Mouse (Mus musculus) embryonic facial prominence, embryonic 13.5 days (tissue): ENCODE measurements at regions not wholly inside any gene's neighbourhood (a gene's known extent, or its start where the extent isn't known, plus 50 kb on each side); places are given as distances from the start of the nearest gene placed in this dataset.

Source experiments
- ATAC-seq: fragments of 200-750 bp; cut with Nextera tagmentation; 2 replicates; pipeline ENCODE4 v1.8.0; 2017; ENCODE audit warnings: low read depth; ENCODE audit not compliant: insufficient number of reproducible peaks, insufficient read depth, low FRiP score, low TSS enrichment
- H3K27ac ChIP-seq: fragments of 300-500 bp; sonication (generic); 2 replicates; pipeline ENCODE4 v1.5.1; 2015; ENCODE audit warnings: moderate library complexity, mild to moderate bottlenecking, inconsistent platforms
- H3K27me3 ChIP-seq: fragments of 300-500 bp; sonication (generic); 2 replicates; pipeline ENCODE4 v1.6.1; 2015; ENCODE audit warnings: mild to moderate bottlenecking, inconsistent platforms
- H3K36me3 ChIP-seq: fragments of 300-500 bp; sonication (generic); 2 replicates; pipeline ENCODE4 v1.6.1; 2015; ENCODE audit warnings: mild to moderate bottlenecking, inconsistent platforms
- H3K4me1 ChIP-seq: fragments of 300-500 bp; sonication (generic); 2 replicates; pipeline ENCODE4 v1.6.1; 2015; ENCODE audit warnings: inconsistent platforms
- H3K4me2 ChIP-seq: fragments of 300-500 bp; sonication (generic); 2 replicates; pipeline ENCODE4 v1.6.1; 2015; ENCODE audit warnings: moderate library complexity, mild to moderate bottlenecking, inconsistent platforms
- H3K4me3 ChIP-seq: fragments of 300-500 bp; sonication (generic); 2 replicates; pipeline ENCODE4 v1.5.1; 2015; ENCODE audit warnings: mild to moderate bottlenecking, inconsistent platforms
- H3K9ac ChIP-seq: fragments of 300-500 bp; sonication (generic); 2 replicates; pipeline ENCODE4 v1.6.1; 2015; ENCODE audit warnings: mild to moderate bottlenecking, inconsistent platforms
- H3K9me3 ChIP-seq: fragments of 300-500 bp; sonication (generic); 2 replicates; pipeline ENCODE4 v1.6.1; 2016; ENCODE audit warnings: inconsistent platforms
- whole genome bisulfite sequencing: fragments of 180-500 bp; shearing (Covaris S2); methylation state at CpG from one replicate; pipeline ENCODE4 v1.1.7; 2015; ENCODE audit warnings: mixed read lengths; 5-methylcytosine and 5-hydroxymethylcytosine counted together

DNA sequence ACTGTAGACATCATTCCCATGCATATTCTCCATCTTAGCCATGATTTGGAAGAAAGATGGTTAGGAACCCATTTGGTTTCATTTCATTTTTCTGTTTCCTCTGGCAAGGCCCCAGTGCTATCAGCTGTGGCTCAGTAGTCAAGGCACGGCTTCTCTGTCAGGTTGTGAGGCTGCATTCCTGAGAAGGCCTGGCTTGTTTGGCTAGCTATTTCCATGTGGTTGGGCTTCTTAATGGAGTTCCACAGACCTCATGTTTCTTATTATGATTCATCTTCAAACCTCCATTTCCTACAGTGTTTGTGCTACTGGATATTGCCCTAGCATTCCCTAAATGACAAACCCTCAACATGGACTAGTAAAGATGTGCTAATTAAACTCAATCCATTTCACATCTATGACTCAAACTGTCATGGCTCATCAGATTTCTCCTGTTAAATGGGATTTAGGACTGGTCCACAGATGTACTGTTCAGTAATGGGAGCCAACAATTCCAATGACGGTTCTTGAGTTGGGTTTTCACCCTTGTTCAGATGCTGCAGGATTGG, 459.0 kb upstream of the Pou3f3 start:
- H3K4me2 ChIP-seq = no peak overlapping the region
- no peak overlapping the region for H3K4me3 ChIP-seq
- 59% methylated on average over 2 of the region's 2 CpGs for WGBS
- no peak overlapping the region for H3K9ac ChIP-seq
- no peaks in the 10 kb centered on the region for H3K27me3 ChIP-seq
- ATAC-seq = no peak
- H3K27ac ChIP-seq = no peak overlapping the region
- no peaks in the 10 kb centered on the region for H3K9me3 ChIP-seq
- H3K4me1 ChIP-seq = peaks cover 20% of the 10 kb centered on the region
- H3K36me3 ChIP-seq = no peaks in the 10 kb centered on the region

DNA sequence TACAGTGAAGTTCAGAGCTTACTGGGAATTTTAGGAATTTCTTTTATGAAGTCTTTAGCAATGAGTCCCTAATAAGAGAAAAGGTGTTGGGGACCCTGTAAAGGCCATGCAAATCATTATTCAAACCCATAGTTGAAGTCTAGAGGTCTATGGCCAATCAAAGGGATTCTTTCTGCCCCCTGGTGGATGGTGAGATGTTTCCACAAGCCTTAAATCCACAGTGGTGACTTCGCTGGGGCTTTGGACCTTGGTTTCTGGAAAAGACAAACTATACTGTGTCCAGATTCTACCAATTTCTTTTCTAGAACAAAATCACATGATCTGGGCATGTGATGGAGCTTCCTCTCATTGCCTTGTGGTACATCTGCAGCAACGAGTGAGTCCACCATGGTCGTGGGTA, 457.2 kb upstream of the Pou3f3 start:
- no peaks in the 10 kb centered on the region for H3K36me3 ChIP-seq
- H3K4me2 ChIP-seq = no peak overlapping the region
- peaks cover 8% of the 10 kb centered on the region for H3K4me1 ChIP-seq
- no peak overlapping the region for H3K9ac ChIP-seq
- ATAC-seq = no peak
- H3K4me3 ChIP-seq = no peak overlapping the region
- H3K9me3 ChIP-seq = no peaks in the 10 kb centered on the region
- no peak overlapping the region for H3K27ac ChIP-seq
- WGBS = 87% methylated on average over 3 of the region's 3 CpGs
- H3K27me3 ChIP-seq = no peaks in the 10 kb centered on the region

DNA sequence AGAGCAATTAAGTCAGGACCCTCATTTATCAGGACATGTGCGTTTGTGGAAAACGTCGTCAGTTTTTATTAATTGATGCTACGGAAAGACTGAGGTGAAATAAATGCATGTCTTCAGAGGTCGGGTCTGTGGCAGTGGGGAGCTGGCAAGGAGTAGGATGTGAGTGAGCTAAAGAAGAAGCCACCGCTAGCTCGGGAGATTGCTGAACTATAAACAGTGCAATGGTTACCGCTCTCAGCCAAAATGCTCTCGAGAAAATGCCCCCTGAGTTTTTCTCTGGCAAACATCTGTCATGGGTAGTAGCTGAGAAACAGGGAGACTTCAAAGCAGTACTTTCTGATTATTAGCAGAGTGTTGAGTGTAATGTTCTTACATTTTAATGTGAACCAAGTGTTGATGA, 454.4 kb upstream of the Pou3f3 start:
- Histone ChIP-seq H3K4me2 (no peak overlapping the region), H3K9me3 (no peaks in the 10 kb centered on the region), H3K4me3 (no peak overlapping the region), H3K36me3 (no peaks in the 10 kb centered on the region), H3K4me1 (peaks cover 11% of the 10 kb centered on the region; the same call in 1 of the 2 replicates), H3K27ac (no peak overlapping the region), H3K9ac (no peak overlapping the region), H3K27me3 (no peaks in the 10 kb centered on the region)
- no peak for ATAC-seq
- WGBS = 60% methylated on average over 9 of the region's 9 CpGs

DNA sequence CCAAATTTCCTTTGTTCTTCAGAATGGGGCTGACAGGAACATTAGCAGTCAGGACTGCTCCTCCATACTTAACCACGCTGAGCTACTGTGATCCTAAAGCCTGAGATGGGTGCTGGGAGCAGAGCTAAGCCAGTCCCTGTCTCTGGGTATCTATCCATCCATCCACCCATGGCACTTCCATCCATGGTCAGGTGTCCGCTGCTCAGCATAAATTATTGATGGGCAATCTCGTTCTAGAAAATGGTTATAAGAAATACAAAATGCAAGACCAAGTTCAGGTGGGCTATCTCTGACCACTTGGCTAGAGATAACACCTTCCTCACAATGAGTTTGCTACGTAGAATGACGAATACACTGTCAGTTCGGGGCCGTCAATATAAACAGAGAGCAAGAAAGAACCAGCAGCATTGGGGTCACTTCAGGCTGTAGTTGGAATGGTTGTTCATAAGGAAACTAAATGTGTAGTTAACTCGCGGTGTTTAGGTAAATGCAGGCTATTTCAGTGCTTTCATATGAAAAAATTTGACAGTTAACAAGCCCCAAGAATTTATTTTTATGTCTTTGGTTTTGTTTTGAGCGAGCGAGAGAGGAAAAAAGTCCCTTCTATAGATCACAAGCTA, 453.9 kb upstream of the Pou3f3 start:
- ATAC-seq = no peak

DNA sequence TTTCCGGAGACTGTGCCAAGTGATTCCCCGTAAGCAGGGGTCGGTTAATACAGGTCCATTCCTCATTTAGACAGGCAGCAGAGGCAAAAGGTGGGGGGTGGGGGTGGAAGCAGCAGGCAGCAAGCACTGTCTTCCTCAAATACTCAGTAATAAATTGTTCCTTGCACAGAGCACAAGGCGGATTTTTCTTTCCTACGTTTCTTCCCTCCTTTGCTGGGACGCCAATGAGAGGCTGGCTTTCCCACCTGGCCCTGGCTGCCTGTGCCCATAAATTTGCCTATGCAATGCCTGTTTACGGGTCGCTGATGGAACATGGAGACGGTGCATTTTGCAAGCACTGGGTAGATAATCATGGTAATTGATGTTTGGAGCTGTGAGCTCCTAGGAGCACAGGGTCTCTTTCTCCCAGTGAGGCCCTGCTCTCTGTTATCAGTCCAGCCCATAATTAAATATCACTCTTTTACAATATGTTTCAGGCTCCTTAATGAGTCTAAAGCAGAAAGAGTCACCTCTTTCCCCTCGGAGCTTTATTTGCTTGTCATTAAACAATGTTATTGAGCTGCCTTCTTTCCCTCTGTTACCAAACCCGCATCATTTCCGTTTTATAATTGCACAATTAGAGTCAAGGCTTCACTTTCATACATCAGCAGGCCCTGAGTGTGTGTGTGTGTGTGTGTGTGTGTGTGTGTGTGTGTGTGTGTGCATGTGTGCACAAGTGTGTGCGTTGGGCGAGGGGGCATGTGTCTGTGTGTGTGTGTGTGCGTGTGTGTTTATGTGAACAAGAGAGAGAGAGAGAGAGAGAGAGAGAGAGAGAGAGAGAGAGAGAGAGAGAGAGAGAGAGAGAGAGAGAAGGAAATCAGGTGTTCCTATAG, 452.7 kb upstream of the Pou3f3 start:
- H3K4me3 ChIP-seq = no peak overlapping the region
- WGBS = 55% methylated on average over 15 of the region's 15 CpGs
- no peak overlapping the region for H3K27ac ChIP-seq
- no peaks in the 10 kb centered on the region for H3K27me3 ChIP-seq
- ATAC-seq = no peak
- H3K9ac ChIP-seq = no peak overlapping the region
- H3K4me2 ChIP-seq = no peak overlapping the region
- no peaks in the 10 kb centered on the region for H3K36me3 ChIP-seq
- H3K4me1 ChIP-seq = peaks cover 7% of the 10 kb centered on the region; the same call in 1 of the 2 replicates
- H3K9me3 ChIP-seq = no peaks in the 10 kb centered on the region

More for the DNA sequence above, 453.9 kb upstream of the Pou3f3 start:
- H3K9ac ChIP-seq = no peak overlapping the region
- no peak overlapping the region for H3K4me3 ChIP-seq
- no peaks in the 10 kb centered on the region for H3K36me3 ChIP-seq
- no peaks in the 10 kb centered on the region for H3K27me3 ChIP-seq
- 90% methylated on average over 11 of the region's 11 CpGs for WGBS
- no peaks in the 10 kb centered on the region for H3K9me3 ChIP-seq
- peaks cover 7% of the 10 kb centered on the region; the same call in 1 of the 2 replicates for H3K4me1 ChIP-seq
- no peak overlapping the region for H3K27ac ChIP-seq
- H3K4me2 ChIP-seq = no peak overlapping the region

DNA sequence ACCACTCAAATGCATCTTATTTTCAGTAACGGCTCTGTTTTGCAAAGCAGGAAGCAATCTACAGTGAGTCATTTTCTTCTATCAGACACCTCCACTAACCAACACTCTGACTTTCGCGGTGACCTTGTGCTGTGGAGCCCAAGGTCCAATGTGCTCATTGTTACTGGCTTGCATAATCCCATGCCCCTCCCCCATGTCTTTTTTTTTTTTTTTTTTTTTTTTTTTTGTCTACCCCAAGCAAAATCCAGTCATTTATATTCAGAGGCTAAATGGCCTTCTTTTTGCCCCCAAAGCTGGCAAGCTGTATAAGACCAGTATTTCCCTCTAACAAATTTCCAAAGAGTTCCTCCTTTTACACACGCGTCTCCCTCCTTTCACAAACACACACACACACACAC, 452.1 kb upstream of the Pou3f3 start:
- 40% methylated on average over 5 of the region's 5 CpGs for WGBS
- peak overlapping the region; percentile 43 for H3K4me2 ChIP-seq
- H3K27ac ChIP-seq = no peak overlapping the region
- no peaks in the 10 kb centered on the region for H3K27me3 ChIP-seq
- peak overlapping the region; percentile 7; the same call in 1 of the 2 replicates for H3K4me3 ChIP-seq
- H3K36me3 ChIP-seq = no peaks in the 10 kb centered on the region
- ATAC-seq = no peak
- H3K9me3 ChIP-seq = no peaks in the 10 kb centered on the region
- H3K4me1 ChIP-seq = peaks cover 7% of the 10 kb centered on the region; the same call in 1 of the 2 replicates
- H3K9ac ChIP-seq = no peak overlapping the region

DNA sequence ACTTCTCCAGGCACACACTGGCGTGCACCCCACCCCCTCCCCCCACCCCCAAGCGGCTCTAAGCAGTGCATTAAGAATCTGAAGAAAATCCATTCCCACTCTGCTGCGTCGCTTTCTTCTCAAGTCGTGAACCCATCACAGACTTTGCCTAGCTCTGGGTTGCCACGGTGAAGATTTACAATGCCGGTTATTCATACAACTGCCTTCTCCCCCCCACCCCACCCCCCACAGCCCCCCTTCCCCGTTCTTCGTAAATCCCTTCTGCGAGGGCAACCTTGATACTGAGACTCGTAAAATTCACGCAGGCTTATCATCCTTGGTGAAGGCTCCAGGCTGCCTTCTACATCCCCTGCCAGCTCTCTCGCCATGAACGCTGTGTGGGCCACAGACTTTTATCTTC, 451.7 kb upstream of the Pou3f3 start:
- no peak for ATAC-seq
- Histone ChIP-seq H3K27ac (no peak overlapping the region), H3K27me3 (no peaks in the 10 kb centered on the region), H3K4me1 (peaks cover 7% of the 10 kb centered on the region; the same call in 1 of the 2 replicates), H3K9ac (0 out of 2 replicates have a peak overlapping the region, but pooled peaks have one; percentile 27), H3K9me3 (no peaks in the 10 kb centered on the region), H3K4me2 (peak overlapping the region; percentile 43), H3K4me3 (peak overlapping the region; percentile 7; the same call in 1 of the 2 replicates), H3K36me3 (no peaks in the 10 kb centered on the region)
- 10% methylated on average over 14 of the region's 14 CpGs for WGBS

DNA sequence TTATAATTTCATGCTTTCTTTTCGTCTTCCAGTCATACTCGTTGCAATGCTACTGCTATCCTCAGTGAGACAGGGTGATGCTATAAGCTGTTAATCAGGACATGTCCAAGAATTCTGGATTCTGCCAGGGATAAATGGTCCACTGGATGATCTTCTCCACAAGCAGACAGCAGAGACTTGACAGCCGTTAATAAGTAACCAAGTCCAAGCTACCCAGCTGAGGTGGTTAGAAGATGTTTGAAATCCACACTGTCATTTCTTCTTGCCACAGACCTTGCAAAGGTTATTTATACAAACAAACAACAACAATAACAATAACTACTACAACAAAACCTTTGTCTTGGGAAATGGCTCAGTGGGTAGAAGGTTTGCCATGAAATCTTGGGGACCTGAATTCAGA, 443.2 kb upstream of the Pou3f3 start:
- no peaks in the 10 kb centered on the region for H3K36me3 ChIP-seq
- H3K4me2 ChIP-seq = no peak overlapping the region
- no peak overlapping the region for H3K9ac ChIP-seq
- no peak for ATAC-seq
- H3K27me3 ChIP-seq = no peaks in the 10 kb centered on the region
- no peaks in the 10 kb centered on the region for H3K4me1 ChIP-seq
- H3K27ac ChIP-seq = no peak overlapping the region
- 83% methylated on average over 3 of the region's 3 CpGs for WGBS
- no peak overlapping the region for H3K4me3 ChIP-seq
- no peaks in the 10 kb centered on the region for H3K9me3 ChIP-seq

DNA sequence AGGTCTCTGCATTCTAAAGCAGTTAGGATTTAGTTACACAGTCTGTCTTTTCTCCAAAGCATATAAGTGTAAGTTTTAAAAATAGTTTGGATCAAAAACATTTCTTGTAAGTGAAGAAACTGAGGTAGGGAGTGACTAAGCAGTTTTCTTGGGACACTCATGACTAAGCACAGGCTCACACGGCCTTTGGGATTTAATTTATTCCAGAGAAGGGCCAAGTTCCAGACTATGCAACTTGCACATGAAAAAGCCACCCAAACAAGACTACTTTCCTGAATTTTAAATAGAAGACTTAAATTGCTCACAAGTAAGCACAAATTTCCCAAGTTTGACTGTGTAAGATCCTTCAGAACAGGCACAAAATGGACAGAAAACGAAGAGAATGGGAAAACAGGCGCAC, 441.8 kb upstream of the Pou3f3 start:
- 63% methylated on average over 3 of the region's 3 CpGs for WGBS
- H3K27ac ChIP-seq = no peak overlapping the region
- H3K9me3 ChIP-seq = no peaks in the 10 kb centered on the region
- no peak for ATAC-seq
- no peaks in the 10 kb centered on the region for H3K36me3 ChIP-seq
- no peak overlapping the region for H3K9ac ChIP-seq
- no peak overlapping the region for H3K4me2 ChIP-seq
- no peak overlapping the region for H3K4me3 ChIP-seq
- peaks cover 11% of the 10 kb centered on the region; the same call in 1 of the 2 replicates for H3K4me1 ChIP-seq
- peaks cover 4% of the 10 kb centered on the region; the same call in 1 of the 2 replicates for H3K27me3 ChIP-seq

DNA sequence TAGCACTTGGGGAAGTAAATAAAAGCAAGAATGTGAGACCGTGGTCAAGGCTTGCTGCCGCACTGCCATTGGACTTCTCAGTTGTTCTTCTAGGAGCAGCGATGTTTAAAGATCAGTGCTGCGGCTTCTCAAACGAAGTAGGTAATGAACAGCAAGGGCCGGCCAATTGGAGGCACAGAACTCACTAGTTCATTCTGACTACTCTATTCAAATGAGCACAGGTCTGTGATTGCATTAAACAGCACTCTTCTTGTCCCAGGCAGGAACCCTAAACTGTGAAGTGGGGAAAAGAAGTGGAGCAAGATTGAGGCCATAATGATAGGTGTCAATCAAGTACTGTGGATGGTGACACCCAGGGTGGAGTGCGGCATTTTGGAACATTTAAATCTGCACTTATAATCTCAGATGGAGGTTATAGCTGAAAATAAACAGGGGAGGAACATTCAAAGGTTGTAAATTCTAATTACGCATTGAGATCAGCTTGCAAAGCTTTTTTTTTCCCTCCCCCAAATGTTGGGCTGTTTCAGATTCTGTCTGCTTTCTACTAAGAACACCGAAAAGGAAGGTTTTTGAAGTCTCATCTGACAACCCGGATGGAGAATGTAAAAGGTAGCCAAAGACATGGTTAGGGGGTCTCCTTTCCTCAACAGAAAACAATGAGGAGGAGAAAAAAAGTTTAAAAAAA, 438.5 kb upstream of the Pou3f3 start:
- Histone ChIP-seq H3K9me3 (no peaks in the 10 kb centered on the region), H3K4me3 (no peak overlapping the region), H3K27me3 (peaks cover 4% of the 10 kb centered on the region; the same call in 1 of the 2 replicates), H3K27ac (no peak overlapping the region), H3K36me3 (no peaks in the 10 kb centered on the region), H3K4me1 (peaks cover 17% of the 10 kb centered on the region; the same call in 1 of the 2 replicates), H3K4me2 (no peak overlapping the region), H3K9ac (no peak overlapping the region)
- WGBS = 77% methylated on average over 10 of the region's 10 CpGs
- no peak for ATAC-seq

DNA sequence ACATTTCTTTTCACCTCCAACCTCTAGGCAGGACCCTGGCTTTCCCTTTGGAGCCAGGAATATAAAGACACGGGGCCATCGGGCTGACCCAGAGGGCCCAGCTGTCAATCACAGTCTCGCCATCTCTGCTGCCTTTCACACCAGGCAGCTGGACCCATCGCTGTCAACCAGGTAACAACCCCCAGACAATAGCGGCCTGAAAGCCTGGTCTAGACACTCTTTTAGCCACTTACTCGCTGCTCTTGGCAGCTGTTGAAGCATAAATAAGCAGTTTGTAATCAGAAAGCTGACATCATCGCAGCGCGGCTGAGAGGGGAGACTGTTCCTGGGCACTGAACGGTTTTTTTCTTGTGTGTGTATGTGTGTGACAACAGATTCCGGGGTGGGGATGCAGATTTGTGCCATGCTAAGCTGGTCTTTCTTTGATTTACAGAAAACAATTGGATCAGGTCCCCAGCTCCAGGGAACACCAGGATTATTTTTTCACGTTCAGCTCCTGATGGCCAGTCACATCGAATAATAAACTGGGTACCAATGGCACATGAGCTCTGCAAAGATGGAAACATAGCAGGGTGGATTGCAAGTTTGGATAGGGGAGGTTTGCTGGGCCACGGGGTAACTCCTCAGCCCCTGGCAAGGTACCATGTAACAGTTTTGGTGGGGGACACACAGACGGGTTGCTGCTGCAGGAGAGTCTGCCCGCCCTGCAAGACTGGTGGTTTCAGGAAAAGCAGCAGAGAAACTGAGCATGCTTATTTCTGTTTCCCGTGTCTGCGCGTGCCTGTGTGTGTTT, 437.6 kb upstream of the Pou3f3 start:
- Histone ChIP-seq H3K4me1 (peaks cover 17% of the 10 kb centered on the region), H3K4me2 (peak overlapping the region; percentile 16; the same call in 1 of the 2 replicates), H3K9me3 (no peaks in the 10 kb centered on the region), H3K9ac (no peak overlapping the region), H3K36me3 (no peaks in the 10 kb centered on the region), H3K27ac (no peak overlapping the region), H3K4me3 (no peak overlapping the region), H3K27me3 (peaks cover 4% of the 10 kb centered on the region; the same call in 1 of the 2 replicates)
- ATAC-seq = no peak
- WGBS = 44% methylated on average over 19 of the region's 19 CpGs
